Mouse (Mus musculus) limb, embryonic 15.5 days (tissue): Measurements from ENCODE around the gene Tcte3. TPM values are rescaled to one million over a fixed set of nuclear protein-coding genes. Genes with fewer than 3 reads are reported as not detected.
"Not testable (repeated sequence)": the region's sequence is repeated elsewhere in the genome, so short reads cannot be mapped to it uniquely, and the experiment has no call there.

ENCODE experiments used
- ATAC-seq: fragments of 200-750 bp; cut with Nextera tagmentation; 2 replicates; pipeline ENCODE4 v1.8.0; 2017; ENCODE audit warnings: low read depth, moderate TSS enrichment; ENCODE audit not compliant: insufficient number of reproducible peaks, low FRiP score, low TSS enrichment
- H3K27ac ChIP-seq: fragments of 300-500 bp; sonication (generic); 2 replicates; pipeline ENCODE4 v1.5.1; 2015; ENCODE audit warnings: moderate library complexity, mild to moderate bottlenecking, inconsistent platforms
- H3K27me3 ChIP-seq: fragments of 300-500 bp; sonication (generic); 2 replicates; pipeline ENCODE4 v1.6.1; 2015; ENCODE audit warnings: inconsistent platforms
- H3K36me3 ChIP-seq: fragments of 300-500 bp; sonication (generic); 2 replicates; pipeline ENCODE4 v1.6.1; 2015; ENCODE audit warnings: inconsistent platforms
- H3K4me1 ChIP-seq: fragments of 300-500 bp; sonication (generic); 2 replicates; pipeline ENCODE4 v1.6.1; 2015; ENCODE audit warnings: inconsistent platforms
- H3K4me2 ChIP-seq: fragments of 300-500 bp; sonication (generic); 2 replicates; pipeline ENCODE4 v1.6.1; 2015; ENCODE audit warnings: mild to moderate bottlenecking, inconsistent platforms
- H3K4me3 ChIP-seq: fragments of 300-500 bp; sonication (generic); 2 replicates; pipeline ENCODE4 v1.5.1; 2015; ENCODE audit warnings: mild to moderate bottlenecking, inconsistent platforms
- H3K9ac ChIP-seq: fragments of 300-500 bp; sonication (generic); 2 replicates; pipeline ENCODE4 v1.6.1; 2015; ENCODE audit warnings: inconsistent platforms
- H3K9me3 ChIP-seq: fragments of 300-500 bp; sonication (generic); 2 replicates; pipeline ENCODE4 v1.6.1; 2016; ENCODE audit warnings: inconsistent platforms
- WGBS: fragments of 180-500 bp; shearing (Covaris S2); methylation state at CpG from one replicate; pipeline ENCODE4 v1.1.7; 2015; 5-methylcytosine and 5-hydroxymethylcytosine counted together
- polyA plus RNA-seq: library from polyadenylated mRNA; unstranded; fragments of >200 nt; fragmentation: Nextera tagmentation; extraction: Ambion mirVana; gene quantifications from 2 replicates; pipeline ENCODE4 v1.2.1, GENCODE M21; 2015

Tcte3 gene
- polyA plus RNA-seq, 1 experiment from 2014 or later: 0.55 TPM

DNA sequence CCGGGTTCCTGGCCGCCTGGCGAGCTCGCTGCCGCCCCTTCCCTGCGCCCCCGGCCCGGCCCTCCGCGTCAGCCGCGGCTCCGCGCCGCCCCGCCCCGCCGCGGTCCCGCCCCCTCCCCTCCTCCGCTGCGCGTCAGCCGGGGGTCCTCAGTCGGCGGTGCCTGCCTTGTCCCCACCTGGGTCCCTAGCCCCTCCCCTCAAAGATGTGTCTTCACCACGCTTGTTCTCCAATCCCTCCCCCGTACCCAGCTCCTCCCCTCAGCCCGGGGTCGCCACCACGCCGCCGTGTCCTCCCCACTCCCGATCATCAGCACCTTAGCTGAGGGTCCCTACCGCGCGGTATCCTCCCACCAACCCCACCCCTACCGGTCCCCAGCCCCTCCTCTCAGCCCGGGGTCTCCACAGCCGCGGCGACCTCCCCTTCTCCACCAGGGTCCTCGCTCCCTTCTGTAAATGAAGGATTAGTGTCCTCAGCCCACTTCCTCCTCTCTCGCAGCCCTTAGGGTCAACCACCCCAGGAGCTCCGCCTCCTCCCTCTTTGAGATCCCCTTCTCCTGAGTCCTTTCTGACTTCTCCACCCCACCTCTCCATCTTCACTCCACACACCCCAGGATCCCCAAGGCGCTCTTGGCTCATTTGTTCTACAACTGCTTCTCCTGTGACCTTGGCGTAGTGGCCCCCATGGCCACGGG, 16.6 kb downstream of the Tcte3 start:
- H3K27ac ChIP-seq, H3K27me3 ChIP-seq, H3K36me3 ChIP-seq, H3K9me3 ChIP-seq, H3K9ac ChIP-seq, H3K4me1 ChIP-seq, H3K4me3 ChIP-seq, H3K4me2 ChIP-seq: not testable (repeated sequence)
- peak; percentile 83 for ATAC-seq
- no CpG with 5 or more reads among the region's 48 CpGs for WGBS

DNA sequence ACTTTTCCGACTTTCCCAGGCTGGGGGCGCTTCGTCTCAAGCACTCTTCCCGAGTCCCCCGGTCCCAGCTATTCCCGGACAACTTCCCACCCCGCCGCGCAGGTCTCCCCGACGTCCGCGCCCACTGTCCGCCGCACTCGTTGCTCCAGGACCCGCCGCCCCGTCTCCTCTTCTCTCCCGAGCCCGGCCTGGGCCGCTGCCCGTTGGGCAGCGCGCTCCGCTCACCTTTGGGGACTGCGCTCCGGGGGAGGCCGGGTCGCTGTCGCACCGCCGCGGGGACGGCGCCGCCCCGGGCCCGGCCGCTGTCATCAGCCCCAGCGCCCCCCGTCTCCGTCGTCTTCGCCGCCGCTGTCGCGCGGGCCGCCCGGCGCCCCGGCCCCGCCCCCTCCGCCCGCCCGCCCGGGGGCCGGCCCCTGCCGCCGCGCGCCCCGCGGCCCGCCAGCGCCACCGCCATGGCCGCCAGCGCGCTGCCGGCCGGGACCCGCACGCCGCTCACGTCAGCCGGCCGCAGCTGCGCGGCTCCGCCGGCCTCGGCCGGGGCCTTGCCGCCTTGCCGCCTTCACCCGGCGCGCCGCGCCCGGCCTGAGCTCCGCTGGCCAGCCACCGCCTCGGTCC, 17.3 kb downstream of the Tcte3 start:
- H3K27ac ChIP-seq, H3K36me3 ChIP-seq, H3K9me3 ChIP-seq, H3K9ac ChIP-seq, H3K27me3 ChIP-seq, H3K4me2 ChIP-seq, H3K4me1 ChIP-seq, H3K4me3 ChIP-seq: not testable (repeated sequence)
- no CpG with 5 or more reads among the region's 97 CpGs for WGBS
- ATAC-seq: peak; percentile 73

DNA sequence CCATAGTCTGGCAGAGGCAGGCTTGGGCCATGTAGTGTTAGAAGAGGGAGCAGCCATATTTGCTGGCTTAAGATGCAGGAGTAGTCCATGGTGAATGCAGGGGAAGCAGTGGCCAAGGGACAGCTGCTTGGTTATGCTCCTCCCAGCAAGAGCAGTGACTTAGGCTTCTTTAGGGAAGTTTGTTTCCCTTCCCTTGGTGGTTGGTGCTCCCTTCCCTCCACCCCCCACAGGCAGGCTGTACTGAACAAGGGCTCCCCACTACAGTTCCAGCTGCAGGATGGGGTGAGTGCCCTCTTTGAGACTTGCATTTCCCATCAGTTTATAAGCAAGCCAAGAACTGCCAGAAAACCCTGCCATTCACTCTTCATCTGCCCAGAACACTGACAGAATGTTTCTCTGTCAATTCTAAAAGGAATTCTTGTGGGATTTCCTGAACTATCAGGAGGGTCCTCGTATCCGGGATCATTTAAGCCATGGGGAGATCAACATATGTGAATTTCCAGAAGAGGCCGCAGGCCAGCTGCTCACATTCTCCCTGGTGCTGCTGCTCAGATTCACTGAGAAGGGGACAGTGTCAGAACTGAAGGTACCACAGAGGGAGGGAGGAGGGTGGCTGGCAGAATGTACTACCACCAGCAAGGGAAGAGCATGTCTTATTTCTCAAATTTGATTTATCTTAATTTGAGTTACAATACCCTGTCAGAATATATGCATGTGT, 19.6 kb downstream of the Tcte3 start:
- not testable (repeated sequence) for H3K4me3 ChIP-seq, H3K4me2 ChIP-seq, H3K27ac ChIP-seq, H3K36me3 ChIP-seq, H3K27me3 ChIP-seq, H3K9me3 ChIP-seq, H3K4me1 ChIP-seq, ATAC-seq, H3K9ac ChIP-seq
- WGBS: 80% methylated on average over 3 of the region's 3 CpGs

DNA sequence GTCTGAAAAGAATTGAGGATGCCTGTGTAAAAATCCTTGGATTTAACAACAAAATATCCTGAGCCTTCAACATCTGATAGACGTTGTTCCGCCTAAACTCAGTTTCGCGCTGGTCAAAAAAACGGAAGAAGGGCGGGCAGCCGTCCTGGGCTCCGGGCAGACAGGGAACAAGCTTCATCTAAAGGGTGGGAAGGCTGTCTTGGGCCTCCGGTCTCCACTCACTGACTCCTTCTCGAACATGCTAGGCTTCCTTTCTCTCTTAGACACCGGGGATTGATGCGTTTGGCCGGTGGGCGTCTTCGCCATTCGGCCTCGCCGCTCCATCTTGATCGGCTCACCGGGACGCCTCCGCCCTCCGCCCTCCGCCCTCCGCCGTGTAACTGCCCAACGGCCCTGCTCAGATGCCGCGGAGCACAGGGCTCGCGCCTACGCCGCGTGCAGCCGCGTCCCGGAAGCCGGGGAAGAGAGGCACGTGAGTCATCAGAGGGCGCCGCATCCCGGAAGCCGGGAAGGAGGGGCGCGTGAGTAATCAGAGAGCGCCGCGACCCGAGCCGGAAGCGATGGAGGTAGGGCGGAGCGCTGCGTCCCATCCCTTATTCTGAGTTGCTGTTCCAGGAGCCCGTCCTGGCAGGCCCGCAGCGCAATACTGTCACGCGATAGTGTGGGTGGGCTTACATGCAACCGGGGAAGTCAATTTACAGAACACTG, 31.4 kb downstream of the Tcte3 start, which contains the start of gene Gm3435:
Gene Gm3435, plus strand, starts transcription at position 471 of the 708 bp plus-strand sequence.
- ATAC-seq: peak; percentile 97
- no CpG with 5 or more reads among the region's 60 CpGs for WGBS
- not testable (repeated sequence) for H3K9ac ChIP-seq

DNA sequence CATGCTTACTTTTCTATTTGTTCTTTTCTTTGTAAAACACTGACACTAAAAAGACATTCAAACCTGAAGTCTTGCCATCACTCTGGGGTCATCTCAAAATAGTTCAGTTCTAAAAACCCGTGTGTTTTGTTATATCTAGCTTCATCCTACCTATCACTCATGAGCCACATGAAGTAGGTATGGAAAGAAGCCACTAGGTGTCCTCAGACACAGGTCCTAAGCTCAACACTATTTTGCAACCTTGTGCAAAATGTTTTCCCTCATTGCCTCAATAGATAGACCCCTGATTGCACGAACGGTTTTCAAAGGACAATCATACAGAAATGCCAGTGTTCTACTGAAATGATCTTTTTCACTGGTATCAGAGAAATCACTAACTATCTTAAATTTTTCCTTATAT, 32.2 kb downstream of the Tcte3 start:
- not testable (repeated sequence) for ATAC-seq, H3K9me3 ChIP-seq, H3K27me3 ChIP-seq, H3K9ac ChIP-seq, H3K4me2 ChIP-seq, H3K27ac ChIP-seq, H3K4me3 ChIP-seq, H3K36me3 ChIP-seq, H3K4me1 ChIP-seq
- no CpG with 5 or more reads among the region's 3 CpGs for WGBS

More for the DNA sequence above, 31.4 kb downstream of the Tcte3 start, which contains the start of gene Gm3435:
- not testable (repeated sequence) for H3K4me3 ChIP-seq, H3K36me3 ChIP-seq, H3K4me1 ChIP-seq, H3K4me2 ChIP-seq, H3K27me3 ChIP-seq, H3K27ac ChIP-seq, H3K9me3 ChIP-seq

DNA sequence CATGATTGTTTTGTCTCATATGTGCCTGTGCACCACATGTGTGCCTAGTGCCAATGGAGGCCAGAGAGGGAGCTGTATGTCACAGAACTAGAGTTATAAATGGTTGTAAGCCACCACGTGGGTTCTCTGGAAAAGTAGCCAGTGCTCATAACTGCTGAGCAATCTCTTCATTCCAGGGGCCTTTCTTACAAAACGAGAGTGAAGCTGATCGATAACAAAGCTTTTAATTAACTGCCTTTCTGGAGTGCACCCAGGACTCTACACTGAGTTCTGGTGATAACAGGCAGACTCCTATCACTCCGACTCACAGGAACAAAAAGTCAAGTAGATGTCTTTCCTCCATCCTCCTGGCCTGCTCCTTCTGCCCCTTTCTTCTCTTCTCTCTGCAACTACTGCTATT, 41.2 kb downstream of the Tcte3 start:
- whole genome bisulfite sequencing: no CpG with 5 or more reads among the region's 4 CpGs
- not testable (repeated sequence) for H3K36me3 ChIP-seq, H3K27me3 ChIP-seq, H3K9me3 ChIP-seq, H3K4me3 ChIP-seq, H3K27ac ChIP-seq, H3K9ac ChIP-seq, H3K4me2 ChIP-seq, ATAC-seq, H3K4me1 ChIP-seq

DNA sequence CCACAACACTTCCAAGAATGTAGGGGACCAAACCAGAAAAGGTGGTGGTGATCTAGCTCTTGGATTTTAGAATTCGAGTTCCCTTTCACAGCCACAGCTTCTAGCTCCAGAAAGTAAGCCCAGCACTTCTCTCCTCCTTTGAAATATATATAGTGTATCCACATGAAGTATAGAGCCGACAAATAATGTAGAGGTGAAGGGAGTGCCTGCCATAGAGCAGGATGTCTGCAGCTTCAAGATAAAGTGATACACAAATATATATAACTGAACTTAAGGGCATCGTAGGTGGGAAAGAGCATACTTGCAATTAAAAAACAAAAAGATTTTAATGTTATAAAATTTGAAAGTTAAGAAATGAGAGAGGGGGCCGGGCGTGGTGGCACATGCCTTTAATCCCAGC, 47.1 kb downstream of the Tcte3 start:
- not testable (repeated sequence) for H3K4me2 ChIP-seq, H3K9ac ChIP-seq, H3K27ac ChIP-seq, H3K36me3 ChIP-seq, H3K9me3 ChIP-seq, ATAC-seq, H3K4me1 ChIP-seq, H3K27me3 ChIP-seq, H3K4me3 ChIP-seq
- WGBS: no CpG with 5 or more reads among the region's 5 CpGs

DNA sequence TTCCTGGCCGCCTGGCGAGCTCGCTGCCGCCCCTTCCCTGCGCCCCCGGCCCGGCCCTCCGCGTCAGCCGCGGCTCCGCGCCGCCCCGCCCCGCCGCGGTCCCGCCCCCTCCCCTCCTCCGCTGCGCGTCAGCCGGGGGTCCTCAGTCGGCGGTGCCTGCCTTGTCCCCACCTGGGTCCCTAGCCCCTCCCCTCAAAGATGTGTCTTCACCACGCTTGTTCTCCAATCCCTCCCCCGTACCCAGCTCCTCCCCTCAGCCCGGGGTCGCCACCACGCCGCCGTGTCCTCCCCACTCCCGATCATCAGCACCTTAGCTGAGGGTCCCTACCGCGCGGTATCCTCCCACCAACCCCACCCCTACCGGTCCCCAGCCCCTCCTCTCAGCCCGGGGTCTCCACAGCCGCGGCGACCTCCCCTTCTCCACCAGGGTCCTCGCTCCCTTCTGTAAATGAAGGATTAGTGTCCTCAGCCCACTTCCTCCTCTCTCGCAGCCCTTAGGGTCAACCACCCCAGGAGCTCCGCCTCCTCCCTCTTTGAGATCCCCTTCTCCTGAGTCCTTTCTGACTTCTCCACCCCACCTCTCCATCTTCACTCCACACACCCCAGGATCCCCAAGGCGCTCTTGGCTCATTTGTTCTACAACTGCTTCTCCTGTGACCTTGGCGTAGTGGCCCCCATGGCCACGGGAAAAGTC, 48.0 kb downstream of the Tcte3 start:
- H3K4me1 ChIP-seq, H3K36me3 ChIP-seq, H3K4me2 ChIP-seq, H3K27ac ChIP-seq, H3K9ac ChIP-seq, H3K4me3 ChIP-seq, H3K9me3 ChIP-seq, H3K27me3 ChIP-seq: not testable (repeated sequence)
- WGBS: no CpG with 5 or more reads among the region's 47 CpGs
- peak; percentile 87 for ATAC-seq

DNA sequence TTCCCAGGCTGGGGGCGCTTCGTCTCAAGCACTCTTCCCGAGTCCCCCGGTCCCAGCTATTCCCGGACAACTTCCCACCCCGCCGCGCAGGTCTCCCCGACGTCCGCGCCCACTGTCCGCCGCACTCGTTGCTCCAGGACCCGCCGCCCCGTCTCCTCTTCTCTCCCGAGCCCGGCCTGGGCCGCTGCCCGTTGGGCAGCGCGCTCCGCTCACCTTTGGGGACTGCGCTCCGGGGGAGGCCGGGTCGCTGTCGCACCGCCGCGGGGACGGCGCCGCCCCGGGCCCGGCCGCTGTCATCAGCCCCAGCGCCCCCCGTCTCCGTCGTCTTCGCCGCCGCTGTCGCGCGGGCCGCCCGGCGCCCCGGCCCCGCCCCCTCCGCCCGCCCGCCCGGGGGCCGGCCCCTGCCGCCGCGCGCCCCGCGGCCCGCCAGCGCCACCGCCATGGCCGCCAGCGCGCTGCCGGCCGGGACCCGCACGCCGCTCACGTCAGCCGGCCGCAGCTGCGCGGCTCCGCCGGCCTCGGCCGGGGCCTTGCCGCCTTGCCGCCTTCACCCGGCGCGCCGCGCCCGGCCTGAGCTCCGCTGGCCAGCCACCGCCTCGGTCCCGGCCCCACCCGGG, 48.7 kb downstream of the Tcte3 start:
- H3K27me3 ChIP-seq, H3K36me3 ChIP-seq, H3K9me3 ChIP-seq, H3K27ac ChIP-seq, H3K4me2 ChIP-seq, H3K4me1 ChIP-seq, H3K4me3 ChIP-seq, H3K9ac ChIP-seq: not testable (repeated sequence)
- peak; percentile 76 for ATAC-seq
- WGBS: no CpG with 5 or more reads among the region's 98 CpGs

DNA sequence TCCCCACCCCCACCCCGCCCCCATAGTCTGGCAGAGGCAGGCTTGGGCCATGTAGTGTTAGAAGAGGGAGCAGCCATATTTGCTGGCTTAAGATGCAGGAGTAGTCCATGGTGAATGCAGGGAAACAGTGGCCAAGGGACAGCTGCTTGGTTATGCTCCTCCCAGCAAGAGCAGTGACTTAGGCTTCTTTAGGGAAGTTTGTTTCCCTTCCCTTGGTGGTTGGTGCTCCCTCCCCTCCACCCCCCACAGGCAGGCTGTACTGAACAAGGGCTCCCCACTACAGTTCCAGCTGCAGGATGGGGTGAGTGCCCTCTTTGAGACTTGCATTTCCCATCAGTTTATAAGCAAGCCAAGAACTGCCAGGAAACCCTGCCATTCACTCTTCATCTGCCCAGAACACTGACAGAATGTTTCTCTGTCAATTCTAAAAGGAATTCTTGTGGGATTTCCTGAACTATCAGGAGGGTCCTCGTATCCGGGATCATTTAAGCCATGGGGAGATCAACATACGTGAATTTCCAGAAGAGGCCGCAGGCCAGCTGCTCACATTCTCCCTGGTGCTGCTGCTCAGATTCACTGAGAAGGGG, 51.1 kb downstream of the Tcte3 start:
- not testable (repeated sequence) for H3K4me1 ChIP-seq, ATAC-seq
- 83% methylated on average over 4 of the region's 5 CpGs for WGBS

DNA sequence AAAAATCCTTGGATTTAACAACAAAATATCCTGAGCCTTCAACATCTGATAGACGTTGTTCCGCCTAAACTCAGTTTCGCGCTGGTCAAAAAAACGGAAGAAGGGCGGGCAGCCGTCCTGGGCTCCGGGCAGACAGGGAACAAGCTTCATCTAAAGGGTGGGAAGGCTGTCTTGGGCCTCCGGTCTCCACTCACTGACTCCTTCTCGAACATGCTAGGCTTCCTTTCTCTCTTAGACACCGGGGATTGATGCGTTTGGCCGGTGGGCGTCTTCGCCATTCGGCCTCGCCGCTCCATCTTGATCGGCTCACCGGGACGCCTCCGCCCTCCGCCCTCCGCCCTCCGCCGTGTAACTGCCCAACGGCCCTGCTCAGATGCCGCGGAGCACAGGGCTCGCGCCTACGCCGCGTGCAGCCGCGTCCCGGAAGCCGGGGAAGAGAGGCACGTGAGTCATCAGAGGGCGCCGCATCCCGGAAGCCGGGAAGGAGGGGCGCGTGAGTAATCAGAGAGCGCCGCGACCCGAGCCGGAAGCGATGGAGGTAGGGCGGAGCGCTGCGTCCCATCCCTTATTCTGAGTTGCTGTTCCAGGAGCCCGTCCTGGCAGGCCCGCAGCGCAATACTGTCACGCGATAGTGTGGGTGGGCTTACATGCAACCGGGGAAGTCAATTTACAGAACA, 62.8 kb downstream of the Tcte3 start, which contains the start of the genes 9030025P20Rik and Gm3417:
Gene 9030025P20Rik, plus strand, starts transcription at position 107 of the 677 bp plus-strand sequence.
Gene Gm3417, minus strand, starts transcription at position 429 of the 677 bp plus-strand sequence.
- peak; percentile 97 for ATAC-seq
- H3K4me2 ChIP-seq, H3K4me3 ChIP-seq, H3K27me3 ChIP-seq, H3K9ac ChIP-seq, H3K36me3 ChIP-seq, H3K4me1 ChIP-seq, H3K27ac ChIP-seq, H3K9me3 ChIP-seq: not testable (repeated sequence)
- WGBS: no CpG with 5 or more reads among the region's 60 CpGs

More for the DNA sequence above, 51.1 kb downstream of the Tcte3 start:
- H3K27ac ChIP-seq, H3K9ac ChIP-seq, H3K4me3 ChIP-seq, H3K9me3 ChIP-seq, H3K4me2 ChIP-seq, H3K36me3 ChIP-seq, H3K27me3 ChIP-seq: not testable (repeated sequence)
